Comparison of ENCODE assay signal across 25 mouse cellular contexts in the genomic region with DNA sequence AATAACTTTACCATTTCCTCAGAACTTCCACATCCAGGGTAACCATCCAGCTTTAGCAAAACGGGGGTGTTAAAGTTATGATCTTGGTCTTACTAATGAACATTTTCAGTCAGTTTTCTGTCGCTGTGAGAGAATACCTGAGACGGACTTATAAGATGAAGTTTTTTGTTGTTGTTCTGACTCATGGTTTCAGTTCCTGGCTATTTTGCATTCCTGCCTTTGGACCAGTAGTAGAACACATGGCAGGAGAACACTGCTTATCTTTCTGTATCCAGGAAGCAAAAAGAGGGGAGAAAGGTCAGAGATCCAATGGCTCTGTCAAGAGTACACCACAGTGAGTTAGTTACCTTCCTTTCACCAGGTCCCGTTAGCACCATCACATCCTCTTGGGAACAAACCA. TPM values are rescaled to one million over a fixed set of nuclear protein-coding genes. Genes with fewer than 3 reads are reported as not detected.
"Had no signal": no experiment of that assay in that cellular context is flagged by ENCODE, and none has a peak within 500 bp of the region (broad histone marks: within the 10 kb centered on the region; RNA-seq: fewer than 3 reads in every experiment).

No protein-coding gene starts in this region.

- DNase-seq: kidney, adult 11 months; kidney, adult 8-10 months; kidney, postnatal 25 days; layer of hippocampus, postnatal 36 days; lung, adult 18-20 months; lung, postnatal 10 days; lung, postnatal 36 days; midbrain, embryonic 14.5 days; thymus, adult 2 months; thymus, postnatal 14 days; thymus, postnatal 4 days had no signal

- H3K36me3 ChIP-seq: lung, embryonic 15.5 days; midbrain, embryonic 10.5 days; neural tube, embryonic 13.5 days had no signal

- H3K9ac ChIP-seq: liver, embryonic 14.5 days; lung, embryonic 15.5 days; neural tube, embryonic 13.5 days had no signal

- H3K4me3 ChIP-seq: left cerebral cortex, adult 2 months; lung, embryonic 15.5 days; megakaryocyte, embryonic 14.5 days; midbrain, embryonic 10.5 days; neural tube, embryonic 13.5 days had no signal

- H3K27ac ChIP-seq: kidney, postnatal 0 days; left cerebral cortex, adult 2 months; liver, embryonic 14.5 days; lung, embryonic 15.5 days; midbrain, embryonic 10.5 days; neural tube, embryonic 13.5 days; stomach, postnatal 0 days had no signal

- H3K4me2 ChIP-seq: lung, embryonic 15.5 days; neural tube, embryonic 13.5 days had no signal

- H3K9me3 ChIP-seq: lung, embryonic 15.5 days; midbrain, embryonic 10.5 days; neural tube, embryonic 13.5 days had no signal

- H3K27me3 ChIP-seq: neural tube, embryonic 13.5 days had no signal

- H3K4me1 ChIP-seq: midbrain, embryonic 10.5 days had no signal

RNA-seq across cellular contexts. Expression of gene Eps8l3, which starts 54.5 kb away (rescaled TPM):
- total RNA-seq: layer of hippocampus, adult 8-10 months; layer of hippocampus, postnatal 10 days; layer of hippocampus, postnatal 36 days; left cerebral cortex, adult 2 months; left cerebral cortex, postnatal 10 days; left cerebral cortex, postnatal 36 days; neutrophil, adult 5-6 weeks had no signal
- polyA plus RNA-seq: limb, embryonic 11.5 days; lung, embryonic 15.5 days; midbrain, embryonic 10.5 days; midbrain, embryonic 14.5 days; neural tube, embryonic 13.5 days had no signal
